Mouse (Mus musculus) layer of hippocampus, postnatal 10 days (tissue): ENCODE data around the gene Kctd12b. TPM values are rescaled to one million over a fixed set of nuclear protein-coding genes. Genes with fewer than 3 reads are reported as not detected.
A peak's percentile ranks its signal among the peaks of the same experiment; 100 is the strongest.
"Not testable (repeated sequence)": the region's sequence is repeated elsewhere in the genome, so short reads cannot be mapped to it uniquely, and the experiment has no call there.

Experiments used
- DNase-seq, 2 experiments: peaks; one replicate each; pipeline ENCODE4 v3.0.0; 2021; ENCODE audit warnings: low spot score in 2 of 2
- long read RNA-seq: library from polyadenylated mRNA; stranded (forward); transcript quantifications from one replicate; pipeline ENCODE4 v2.0.0, GENCODE M21; 2023
- total RNA-seq, 2 experiments: library from RNA; stranded (reverse); gene quantifications; 2 replicates each; pipeline ENCODE4 v1.2.3; 2021

Gene Kctd12b
- total RNA-seq, result 1 to 10 TPM; 6.9 to 7.2 TPM
- long read RNA-seq, full-length matches to known transcripts, result 1 of 1 reads
- long read RNA-seq, partial matches to known transcripts, result 0 of 1 reads
- long read RNA-seq, other reads (novel, unspliced or antisense), result 0 of 1 reads

GRCm38 (mm10) chrX:153695782-153696395 is at the start of gene Kctd12b:
Gene Kctd12b (minus strand): TSS chrX:153696391.
- DNase-seq, result peak in 1 of 2 experiments; percentile 4

- DNase-seq, result no peak
Observed at GRCm38 (mm10) chrX:153742493-153742892, 46.3 kb upstream of the Kctd12b start.

- DNase-seq, result no peak
Observed at GRCm38 (mm10) chrX:153735697-153736096, 39.5 kb upstream of the Kctd12b start.

- peak in 1 of 2 experiments; percentile 14 for DNase-seq
Observed at GRCm38 (mm10) chrX:153724400-153724799, 28.2 kb upstream of the Kctd12b start.

GRCm38 (mm10) chrX:153723110-153723916 is 27.1 kb upstream of the Kctd12b start, which contains the start of gene Nbdy:
Gene Nbdy (plus strand): TSS chrX:153723590.
- DNase-seq, result peak; percentile 31 to 52

DNA sequence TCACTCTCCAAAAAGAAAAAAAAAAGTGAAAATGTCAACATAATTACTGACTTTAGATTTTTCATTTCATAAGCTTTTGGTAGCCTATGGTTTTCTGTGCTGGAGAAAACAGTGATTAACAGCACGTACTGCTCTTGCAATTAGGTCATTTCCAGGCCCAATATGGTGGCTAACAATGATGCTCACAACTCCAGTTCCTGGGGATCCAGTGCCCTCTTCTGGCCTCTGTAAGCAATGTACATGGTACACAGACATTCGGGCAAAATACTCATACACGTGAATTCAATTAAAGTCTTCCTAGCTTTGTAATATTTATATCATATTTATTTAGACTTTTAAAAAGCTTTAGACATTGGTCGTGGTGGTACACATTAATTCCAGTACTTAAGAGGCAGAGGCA is 23.4 kb upstream of the Kctd12b start:
- DNase-seq, result no peak

- DNase-seq, result no peak
Observed at GRCm38 (mm10) chrX:153716716-153717115, 20.5 kb upstream of the Kctd12b start.

DNA sequence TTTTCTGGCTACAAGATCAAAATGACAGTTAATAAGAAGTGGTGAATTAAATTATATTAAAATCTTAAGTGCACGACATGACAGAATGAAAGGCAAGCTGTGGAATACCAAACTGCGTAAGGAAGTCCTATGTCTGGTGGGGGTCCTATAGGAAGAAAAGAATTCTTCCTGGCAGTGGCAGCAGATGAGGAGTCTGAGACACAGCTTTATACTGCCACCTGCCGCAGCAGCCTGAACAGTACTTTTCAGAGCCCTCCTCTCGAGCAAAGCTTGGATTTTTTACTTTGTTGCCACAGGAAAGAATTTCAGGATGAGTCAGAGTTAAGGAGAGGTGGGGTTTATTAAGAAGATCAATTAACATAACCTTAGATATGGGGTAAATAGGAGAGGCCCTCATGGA is 11.5 kb upstream of the Kctd12b start:
- peak; percentile 7 to 33 for DNase-seq

- no peak for DNase-seq
Observed at GRCm38 (mm10) chrX:153700463-153700862, 4.3 kb upstream of the Kctd12b start.

DNA sequence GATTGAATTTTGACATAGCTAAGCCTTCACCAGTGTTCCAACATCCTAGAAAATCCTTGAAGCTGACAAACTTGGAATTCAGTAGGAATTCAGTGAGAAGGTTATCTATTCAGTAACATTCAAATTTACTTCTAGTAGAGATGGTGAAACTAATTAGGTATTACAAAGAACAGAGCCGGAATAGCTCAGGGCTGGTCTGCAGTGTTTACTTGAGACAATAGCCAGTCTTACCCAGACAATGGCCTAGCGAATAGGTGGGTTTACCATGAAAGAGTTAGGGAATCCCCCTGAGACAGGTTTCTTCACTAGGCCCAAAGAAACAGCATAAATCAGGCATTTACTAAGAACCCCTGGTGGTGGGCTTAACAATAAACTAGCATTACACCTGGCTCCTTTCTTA is 28.0 kb downstream of the Kctd12b start:
- not testable (repeated sequence) for DNase-seq

DNA sequence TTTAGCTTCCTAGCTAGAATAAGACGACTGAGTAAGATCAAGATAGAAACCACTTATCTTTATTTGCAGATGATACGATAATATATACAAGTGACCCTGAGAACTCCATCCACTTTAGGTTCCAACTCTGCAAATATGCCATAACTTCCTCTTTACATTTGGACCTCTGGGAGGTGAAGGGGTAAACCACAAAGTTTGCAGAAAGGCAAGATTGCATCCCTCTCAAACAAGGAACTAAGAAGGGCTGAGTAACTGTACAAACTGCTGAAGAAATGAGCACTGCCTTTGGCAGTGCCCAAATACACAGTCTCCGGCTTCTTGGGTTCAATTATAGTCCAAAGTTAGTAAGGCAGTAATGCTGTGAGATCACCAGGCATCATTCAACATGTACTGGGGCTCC is 31.3 kb downstream of the Kctd12b start:
- DNase-seq, result no peak

GRCm38 (mm10) chrX:153656949-153657348 is 39.2 kb downstream of the Kctd12b start:
- no peak for DNase-seq

DNA sequence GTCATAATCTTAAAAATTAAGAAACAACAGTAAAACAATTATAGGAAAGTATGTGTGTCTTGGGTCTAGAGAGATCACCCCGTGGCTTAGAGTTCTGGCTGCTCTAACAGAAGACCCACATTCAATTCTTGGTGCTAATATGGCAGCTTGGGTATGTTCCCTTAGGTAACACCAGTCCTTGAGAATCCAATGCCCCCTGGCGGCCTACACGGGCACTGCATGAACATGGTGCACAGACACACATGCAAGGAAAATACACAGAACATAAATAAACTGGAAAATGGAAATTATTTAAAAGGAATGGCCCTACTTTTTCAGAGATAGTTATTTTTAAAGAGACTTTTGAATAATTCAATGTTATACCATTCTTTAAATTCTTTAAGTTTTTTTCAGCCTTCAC is 55.6 kb downstream of the Kctd12b start:
- DNase-seq, result peak in 1 of 2 experiments; percentile 10

- peak in 1 of 2 experiments; percentile 11 for DNase-seq
Observed at GRCm38 (mm10) chrX:153636247-153636646, 59.9 kb downstream of the Kctd12b start.

Other genes with a start within 250 kb of the Kctd12b start
- 100 to 1,000 TPM; 241 to 277 TPM for gene Ubqln2, start 198.2 kb downstream of the Kctd12b start, total RNA-seq
- gene Cypt3, start 137.8 kb downstream of the Kctd12b start, total RNA-seq, result not detected
- gene Nbdy, start 27.2 kb upstream of the Kctd12b start, total RNA-seq, result 10 to 100 TPM; 59.7 to 67.0 TPM
- gene Spin2c, start 135.8 kb upstream of the Kctd12b start, total RNA-seq, result 1 to 10 TPM; 7.7 to 9.0 TPM